Mouse (Mus musculus): ENCODE results near the gene Dnaja3. TPM values are rescaled to one million over a fixed set of nuclear protein-coding genes. Genes with fewer than 3 reads are reported as not detected.

The Dnaja3 gene
- polyA plus RNA-seq, 1 experiment from 2014 or later, result 49.1 TPM

GRCm38 (mm10) chr16:4725266-4725665 is 85.5 kb downstream of the Dnaja3 start:
- 79% methylated on average over 4 of the region's 4 CpGs for WGBS
- no peak overlapping the region for H3K4me2 ChIP-seq (replicated peaks; ENCODE audit: low read depth, low read length)
- no peak overlapping the region for H3K9ac ChIP-seq (ENCODE audit: low read depth, low read length)
- H3K27me3 ChIP-seq (ENCODE audit: control insufficient read depth, insufficient read depth, low read length), result no peaks in the 10 kb centered on the region
- no peak overlapping the region for H3K27ac ChIP-seq (ENCODE audit: low read depth, low read length)
- DNase-seq (ENCODE audit: low spot score), result no peak
- no peaks in the 10 kb centered on the region for H3K4me1 ChIP-seq (replicated peaks; ENCODE audit: control insufficient read depth, insufficient read depth, low read length)
- no peak for ATAC-seq (ENCODE audit: low FRiP score)
- H3K4me3 ChIP-seq (ENCODE audit: low read depth, low read length), result no peak overlapping the region
- H3K9me3 ChIP-seq (ENCODE audit: control insufficient read depth, low read length), result no peaks in the 10 kb centered on the region
- H3K36me3 ChIP-seq (ENCODE audit: control insufficient read depth, insufficient read depth, low read length), result no peaks in the 10 kb centered on the region

DNA sequence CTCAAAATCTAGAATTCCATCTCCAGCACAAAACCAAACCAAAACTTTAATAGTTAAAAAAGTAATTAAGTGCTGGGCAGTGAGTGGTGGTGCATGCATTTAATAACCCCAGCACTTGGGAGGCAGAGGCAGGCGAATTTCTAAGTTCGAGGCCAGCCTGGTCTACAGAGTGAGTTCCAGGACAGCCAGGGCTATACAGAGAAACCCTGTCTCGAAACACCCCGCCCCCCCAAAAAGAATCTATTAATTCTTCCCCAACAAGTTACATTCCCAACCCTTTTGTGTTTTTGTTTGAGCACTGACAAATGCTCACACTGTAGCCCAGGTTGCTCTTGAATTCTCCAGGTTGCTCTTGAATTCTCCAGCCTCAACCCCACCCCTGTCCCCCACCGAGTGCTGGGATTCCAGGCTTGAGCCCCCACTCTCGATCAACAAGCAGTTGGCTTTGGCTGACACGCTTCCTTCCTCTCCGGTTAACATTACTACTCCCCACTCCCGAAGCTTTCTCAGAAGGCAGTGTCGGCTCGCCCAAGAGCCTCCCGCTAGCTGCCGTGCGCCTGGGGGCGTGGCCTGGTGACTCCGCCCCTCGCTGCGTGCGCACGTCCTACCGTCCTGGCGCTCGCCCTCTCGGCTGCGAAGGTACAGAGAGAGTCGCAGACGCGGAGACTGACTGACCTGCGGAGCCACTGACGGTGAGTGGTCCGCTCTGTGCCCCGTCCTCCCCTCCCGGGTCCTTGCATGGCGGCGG is 86.2 kb downstream of the Dnaja3 start, which contains the start of gene Hmox2:
TSS of gene Hmox2 (plus strand) at position 582 of the 748 bp plus-strand sequence.
- Histone ChIP-seq H3K36me3 (ENCODE audit: control insufficient read depth, insufficient read depth, low read length) (no peaks in the 10 kb centered on the region), H3K4me2 (replicated peaks; ENCODE audit: low read depth, low read length) (peak within 1 kb of the TSS; percentile 66), H3K27ac (ENCODE audit: low read depth, low read length) (peak within 1 kb of the TSS; percentile 32; the same call in 1 of the 2 replicates), H3K9me3 (ENCODE audit: control insufficient read depth, low read length) (no peaks in the 10 kb centered on the region), H3K4me3 (ENCODE audit: low read depth, low read length) (peak within 1 kb of the TSS; percentile 52), H3K27me3 (ENCODE audit: control insufficient read depth, insufficient read depth, low read length) (no peaks in the 10 kb centered on the region), H3K9ac (ENCODE audit: low read depth, low read length) (peak within 1 kb of the TSS; percentile 70), H3K4me1 (replicated peaks; ENCODE audit: control insufficient read depth, insufficient read depth, low read length) (no peaks in the 10 kb centered on the region)
- peak; percentile 97 for DNase-seq (ENCODE audit: low spot score)
- ATAC-seq (ENCODE audit: low FRiP score), result peak; percentile 94
- 5% methylated on average over 34 of the region's 35 CpGs for WGBS

- Histone ChIP-seq H3K4me2 (replicated peaks; ENCODE audit: low read depth, low read length) (peak overlapping the region; percentile 66), H3K9me3 (ENCODE audit: control insufficient read depth, low read length) (no peaks in the 10 kb centered on the region), H3K36me3 (ENCODE audit: control insufficient read depth, insufficient read depth, low read length) (no peaks in the 10 kb centered on the region), H3K4me3 (ENCODE audit: low read depth, low read length) (peak overlapping the region; percentile 52), H3K4me1 (replicated peaks; ENCODE audit: control insufficient read depth, insufficient read depth, low read length) (no peaks in the 10 kb centered on the region), H3K27ac (ENCODE audit: low read depth, low read length) (peak overlapping the region; percentile 32; the same call in 1 of the 2 replicates), H3K9ac (ENCODE audit: low read depth, low read length) (peak overlapping the region; percentile 70), H3K27me3 (ENCODE audit: control insufficient read depth, insufficient read depth, low read length) (no peaks in the 10 kb centered on the region)
- WGBS, result 1% methylated on average over 39 of the region's 40 CpGs
- DNase-seq (ENCODE audit: low spot score) (no peak), ATAC-seq (ENCODE audit: low FRiP score) (peak; percentile 76)
Observed at GRCm38 (mm10) chr16:4726528-4727128, 86.8 kb downstream of the Dnaja3 start.

DNA sequence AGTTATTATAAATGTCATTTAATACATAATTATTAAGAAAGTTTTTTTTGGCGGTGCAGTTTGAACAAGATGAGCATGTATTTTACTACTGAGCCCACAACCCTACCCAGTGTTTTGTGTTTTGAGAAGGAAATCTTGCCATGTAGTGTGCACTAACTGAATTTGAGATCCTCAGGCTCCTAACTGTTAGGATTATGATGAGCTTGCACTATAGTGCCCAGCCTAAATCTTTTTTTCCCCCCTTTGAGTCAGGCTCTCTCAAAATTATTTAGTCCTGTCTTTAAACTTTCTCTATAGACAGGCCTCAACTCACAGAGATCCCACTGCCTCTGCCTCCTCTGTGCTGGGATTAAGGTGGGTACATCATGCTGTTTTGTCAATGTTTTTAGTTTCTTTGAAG is 87.7 kb downstream of the Dnaja3 start:
- DNase-seq (ENCODE audit: low spot score) (no peak), ATAC-seq (ENCODE audit: low FRiP score) (no peak)
- H3K4me2 ChIP-seq (replicated peaks; ENCODE audit: low read depth, low read length), result no peak overlapping the region
- no peaks in the 10 kb centered on the region for H3K9me3 ChIP-seq (ENCODE audit: control insufficient read depth, low read length)
- no peak overlapping the region for H3K9ac ChIP-seq (ENCODE audit: low read depth, low read length)
- H3K4me1 ChIP-seq (replicated peaks; ENCODE audit: control insufficient read depth, insufficient read depth, low read length), result no peaks in the 10 kb centered on the region
- H3K27ac ChIP-seq (ENCODE audit: low read depth, low read length), result no peak overlapping the region
- 95% methylated on average over 1 of the region's 1 CpGs for WGBS
- no peaks in the 10 kb centered on the region for H3K27me3 ChIP-seq (ENCODE audit: control insufficient read depth, insufficient read depth, low read length)
- no peak overlapping the region for H3K4me3 ChIP-seq (ENCODE audit: low read depth, low read length)
- no peaks in the 10 kb centered on the region for H3K36me3 ChIP-seq (ENCODE audit: control insufficient read depth, insufficient read depth, low read length)

- Histone ChIP-seq H3K4me3 (ENCODE audit: low read depth, low read length) (no peak overlapping the region), H3K4me1 (replicated peaks; ENCODE audit: control insufficient read depth, insufficient read depth, low read length) (no peaks in the 10 kb centered on the region), H3K4me2 (replicated peaks; ENCODE audit: low read depth, low read length) (no peak overlapping the region), H3K9ac (ENCODE audit: low read depth, low read length) (no peak overlapping the region), H3K27ac (ENCODE audit: low read depth, low read length) (no peak overlapping the region), H3K36me3 (ENCODE audit: control insufficient read depth, insufficient read depth, low read length) (no peaks in the 10 kb centered on the region), H3K9me3 (ENCODE audit: control insufficient read depth, low read length) (no peaks in the 10 kb centered on the region), H3K27me3 (ENCODE audit: control insufficient read depth, insufficient read depth, low read length) (no peaks in the 10 kb centered on the region)
- WGBS, result 80% methylated on average over 1 of the region's 1 CpGs
- ATAC-seq (ENCODE audit: low FRiP score) (no peak), DNase-seq (ENCODE audit: low spot score) (no peak)
Observed at GRCm38 (mm10) chr16:4727963-4728362, 88.2 kb downstream of the Dnaja3 start.

DNA sequence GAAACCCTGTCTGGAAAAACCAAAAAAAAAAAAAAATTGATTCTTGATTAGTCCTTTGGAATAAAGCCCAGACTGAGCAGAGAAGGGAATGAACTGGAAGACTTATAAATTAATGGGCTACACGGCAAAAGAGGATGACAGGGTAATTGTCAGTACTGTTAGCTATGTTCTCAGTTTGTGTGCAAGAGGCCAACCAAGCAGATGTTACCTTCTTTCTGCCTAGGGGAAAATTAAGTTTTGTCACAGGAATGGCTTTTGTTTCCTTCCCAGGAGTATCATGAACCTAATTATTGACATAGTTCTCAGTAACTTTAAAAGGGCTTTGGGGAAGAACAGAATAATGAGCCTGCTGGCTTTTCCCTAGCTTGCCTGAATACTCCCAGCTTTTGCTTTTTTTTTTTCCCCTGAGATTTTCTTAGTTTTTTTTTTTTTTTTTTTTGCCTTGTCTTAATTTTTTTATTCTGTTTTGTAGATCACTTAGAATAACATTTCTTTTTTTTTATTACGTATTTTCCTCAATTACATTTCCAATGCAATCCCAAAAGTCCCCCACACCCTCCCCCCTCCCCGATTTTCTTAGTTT is 91.1 kb downstream of the Dnaja3 start:
- Histone ChIP-seq H3K4me2 (replicated peaks; ENCODE audit: low read depth, low read length) (no peak overlapping the region), H3K27me3 (ENCODE audit: control insufficient read depth, insufficient read depth, low read length) (no peaks in the 10 kb centered on the region), H3K9me3 (ENCODE audit: control insufficient read depth, low read length) (no peaks in the 10 kb centered on the region), H3K9ac (ENCODE audit: low read depth, low read length) (no peak overlapping the region), H3K4me1 (replicated peaks; ENCODE audit: control insufficient read depth, insufficient read depth, low read length) (no peaks in the 10 kb centered on the region), H3K27ac (ENCODE audit: low read depth, low read length) (no peak overlapping the region), H3K4me3 (ENCODE audit: low read depth, low read length) (no peak overlapping the region), H3K36me3 (ENCODE audit: control insufficient read depth, insufficient read depth, low read length) (no peaks in the 10 kb centered on the region)
- WGBS, result 86% methylated on average over 3 of the region's 3 CpGs
- no peak for DNase-seq (ENCODE audit: low spot score)
- ATAC-seq (ENCODE audit: low FRiP score), result no peak

- H3K27ac ChIP-seq (ENCODE audit: low read depth, low read length), result no peak overlapping the region
- ATAC-seq (ENCODE audit: low FRiP score), result no peak
- no peaks in the 10 kb centered on the region for H3K36me3 ChIP-seq (ENCODE audit: control insufficient read depth, insufficient read depth, low read length)
- H3K4me1 ChIP-seq (replicated peaks; ENCODE audit: control insufficient read depth, insufficient read depth, low read length), result no peaks in the 10 kb centered on the region
- WGBS, result 84% methylated on average over 2 of the region's 2 CpGs
- H3K4me2 ChIP-seq (replicated peaks; ENCODE audit: low read depth, low read length), result no peak overlapping the region
- H3K4me3 ChIP-seq (ENCODE audit: low read depth, low read length), result no peak overlapping the region
- H3K27me3 ChIP-seq (ENCODE audit: control insufficient read depth, insufficient read depth, low read length), result no peaks in the 10 kb centered on the region
- DNase-seq (ENCODE audit: low spot score), result no peak
- no peaks in the 10 kb centered on the region for H3K9me3 ChIP-seq (ENCODE audit: control insufficient read depth, low read length)
- H3K9ac ChIP-seq (ENCODE audit: low read depth, low read length), result no peak overlapping the region
Observed at GRCm38 (mm10) chr16:4736262-4736661, 96.5 kb downstream of the Dnaja3 start.

- Histone ChIP-seq H3K27me3 (ENCODE audit: control insufficient read depth, insufficient read depth, low read length) (no peaks in the 10 kb centered on the region), H3K27ac (ENCODE audit: low read depth, low read length) (no peak overlapping the region), H3K9me3 (ENCODE audit: control insufficient read depth, low read length) (no peaks in the 10 kb centered on the region), H3K4me3 (ENCODE audit: low read depth, low read length) (no peak overlapping the region), H3K36me3 (ENCODE audit: control insufficient read depth, insufficient read depth, low read length) (no peaks in the 10 kb centered on the region), H3K4me2 (replicated peaks; ENCODE audit: low read depth, low read length) (no peak overlapping the region), H3K9ac (ENCODE audit: low read depth, low read length) (no peak overlapping the region), H3K4me1 (replicated peaks; ENCODE audit: control insufficient read depth, insufficient read depth, low read length) (no peaks in the 10 kb centered on the region)
- DNase-seq (ENCODE audit: low spot score) (no peak), ATAC-seq (ENCODE audit: low FRiP score) (no peak)
- whole genome bisulfite sequencing, result 89% methylated on average over 2 of the region's 2 CpGs
Observed at GRCm38 (mm10) chr16:4739994-4740393, 100.2 kb downstream of the Dnaja3 start.

Data from hindbrain, embryonic 11.5 days (tissue).